Mouse (Mus musculus): ENCODE measurements around the gene Lhx5. TPM values are rescaled to one million over a fixed set of nuclear protein-coding genes. Genes with fewer than 3 reads are reported as not detected.

Gene Lhx5
- polyA plus RNA-seq, 1 experiment, result not detected

DNA sequence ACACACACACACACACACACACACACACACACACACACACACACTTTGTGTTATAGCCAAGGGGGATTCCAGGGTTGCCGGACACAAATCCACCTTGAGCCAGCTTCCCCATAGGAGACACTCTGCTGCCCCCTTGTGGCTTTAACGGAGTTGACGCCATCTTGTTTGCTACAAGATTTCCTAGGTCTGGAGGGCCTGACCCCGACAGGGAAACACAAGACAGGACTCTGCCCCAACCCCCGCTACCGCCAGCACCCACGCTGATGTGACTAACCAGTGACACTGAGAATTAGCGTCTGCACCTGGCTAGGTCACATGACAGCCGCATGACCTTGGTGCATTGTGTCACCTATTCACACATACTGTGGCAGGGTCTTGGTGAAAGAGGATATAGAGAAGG lies 26.1 kb downstream of the Lhx5 start:
- Histone ChIP-seq H3K9me3 (no peaks in the 10 kb centered on the region), H3K4me3 (replicated peaks) (peak overlapping the region; percentile 65), H3K4me1 (peaks cover 9% of the 10 kb centered on the region), H3K36me3 (replicated peaks; ENCODE audit: low read length) (no peaks in the 10 kb centered on the region), H3K27me3 (replicated peaks) (peaks cover 88% of the 10 kb centered on the region)
- TF ChIP-seq FLI1 (IDR thresholded peaks at IDR 0.05; ENCODE audit: low read length) (no peak), GATA1 (IDR thresholded peaks at IDR 0.05; ENCODE audit: borderline replicate concordance, low read length) (no peak)

DNA sequence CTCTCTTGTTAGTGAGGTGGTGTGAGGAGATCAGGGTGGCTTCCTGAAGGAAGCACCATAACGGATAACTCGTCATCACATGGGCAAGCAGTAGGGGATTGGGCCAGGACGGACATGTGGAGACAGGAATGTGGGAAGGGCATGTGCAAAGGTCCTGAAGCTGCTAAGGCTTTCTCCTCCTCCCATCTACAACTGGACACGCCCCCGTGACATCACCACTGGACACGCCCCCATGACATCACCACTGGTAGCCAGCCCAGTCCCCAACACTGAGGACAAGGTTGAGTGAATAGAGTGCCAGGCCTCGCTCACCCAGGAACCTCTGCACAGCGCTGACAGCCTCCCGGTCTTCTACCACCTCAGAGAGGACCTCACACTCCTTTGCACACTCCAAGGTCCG lies 27.6 kb downstream of the Lhx5 start:
- Histone ChIP-seq H3K9me3 (peaks cover 4% of the 10 kb centered on the region), H3K27me3 (replicated peaks) (peaks cover 88% of the 10 kb centered on the region), H3K36me3 (replicated peaks; ENCODE audit: low read length) (no peaks in the 10 kb centered on the region), H3K4me1 (peaks cover 9% of the 10 kb centered on the region), H3K4me3 (replicated peaks) (no peak overlapping the region)
- TF ChIP-seq FLI1 (IDR thresholded peaks at IDR 0.05; ENCODE audit: low read length), result no peak
- TF ChIP-seq GATA1 (IDR thresholded peaks at IDR 0.05; ENCODE audit: borderline replicate concordance, low read length), result no peak

DNA sequence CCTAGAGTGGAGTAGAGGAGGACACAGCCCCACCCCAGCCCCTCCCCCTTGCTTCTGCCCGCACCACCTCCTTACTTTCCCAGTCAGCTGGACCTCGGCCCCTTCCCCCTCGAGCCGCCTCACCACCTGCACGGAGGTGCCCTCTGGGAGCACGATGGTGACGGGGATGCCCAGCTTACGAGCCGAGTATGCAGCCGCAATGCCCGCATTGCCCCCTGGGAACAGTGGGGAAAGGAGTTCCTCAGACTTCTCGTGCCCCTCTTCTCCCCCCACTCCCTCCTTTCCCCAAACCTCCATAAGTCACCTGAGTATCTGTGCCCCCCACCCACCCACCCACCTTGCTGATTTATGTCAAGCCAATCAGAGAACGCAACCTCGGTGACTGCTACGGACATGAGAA lies 30.4 kb downstream of the Lhx5 start:
- Histone ChIP-seq H3K36me3 (replicated peaks; ENCODE audit: low read length) (no peaks in the 10 kb centered on the region), H3K9me3 (peaks cover 9% of the 10 kb centered on the region), H3K4me3 (replicated peaks) (no peak overlapping the region), H3K4me1 (peaks cover 26% of the 10 kb centered on the region), H3K27me3 (replicated peaks) (peaks cover 63% of the 10 kb centered on the region)
- TF ChIP-seq FLI1 (IDR thresholded peaks at IDR 0.05; ENCODE audit: low read length), result no peak
- no peak for TF ChIP-seq GATA1 (IDR thresholded peaks at IDR 0.05; ENCODE audit: borderline replicate concordance, low read length)

DNA sequence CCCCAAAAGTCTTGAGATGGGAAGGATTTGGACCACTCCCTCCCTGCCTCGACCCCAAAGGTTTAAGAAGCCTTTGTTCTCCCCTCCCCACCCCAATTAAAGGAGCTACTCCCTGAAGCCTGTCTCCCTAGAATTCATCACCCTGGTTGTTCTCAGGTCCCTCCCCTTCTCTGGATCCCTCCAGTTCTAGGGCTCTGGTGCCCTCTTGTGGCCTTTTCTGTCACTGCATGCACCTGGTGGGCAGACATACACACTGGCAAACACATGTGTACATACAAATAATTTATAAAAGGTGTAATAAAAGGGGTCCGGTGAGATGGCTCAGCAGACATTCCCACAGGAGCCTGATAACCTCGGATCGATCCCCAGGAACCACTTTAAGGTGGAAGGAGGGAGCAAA lies 32.8 kb downstream of the Lhx5 start:
- Histone ChIP-seq H3K9me3 (peaks cover 23% of the 10 kb centered on the region), H3K36me3 (replicated peaks; ENCODE audit: low read length) (no peaks in the 10 kb centered on the region), H3K4me1 (peaks cover 24% of the 10 kb centered on the region), H3K27me3 (replicated peaks) (peaks cover 58% of the 10 kb centered on the region), H3K4me3 (replicated peaks) (no peak overlapping the region)
- TF ChIP-seq FLI1 (IDR thresholded peaks at IDR 0.05; ENCODE audit: low read length) (no peak), GATA1 (IDR thresholded peaks at IDR 0.05; ENCODE audit: borderline replicate concordance, low read length) (no peak)

DNA sequence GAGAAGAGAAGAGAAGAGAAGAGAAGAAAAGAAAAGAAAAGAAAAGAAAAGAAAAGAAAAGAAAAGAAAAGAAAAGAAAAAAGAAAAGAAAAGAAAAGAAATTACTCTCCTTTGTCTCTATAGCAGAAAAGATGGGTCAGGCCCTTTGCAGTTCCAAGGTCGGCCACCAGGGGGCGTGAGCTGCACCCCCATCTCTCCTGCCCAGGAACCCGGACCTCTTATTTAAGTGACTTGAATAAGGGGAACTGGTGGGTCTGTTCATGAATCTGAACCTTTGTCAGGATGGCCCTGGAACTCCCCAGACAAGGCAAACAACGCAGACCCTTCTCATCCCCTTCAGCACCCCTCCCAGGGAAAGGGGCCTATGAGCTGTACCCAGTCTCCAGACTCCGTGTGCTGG lies 33.6 kb downstream of the Lhx5 start:
- no peak for TF ChIP-seq GATA1 (IDR thresholded peaks at IDR 0.05; ENCODE audit: borderline replicate concordance, low read length)
- TF ChIP-seq FLI1 (IDR thresholded peaks at IDR 0.05; ENCODE audit: low read length), result no peak
- Histone ChIP-seq H3K36me3 (replicated peaks; ENCODE audit: low read length) (no peaks in the 10 kb centered on the region), H3K4me1 (peaks cover 24% of the 10 kb centered on the region), H3K4me3 (replicated peaks) (no peak overlapping the region), H3K9me3 (peaks cover 23% of the 10 kb centered on the region), H3K27me3 (replicated peaks) (peaks cover 53% of the 10 kb centered on the region)

DNA sequence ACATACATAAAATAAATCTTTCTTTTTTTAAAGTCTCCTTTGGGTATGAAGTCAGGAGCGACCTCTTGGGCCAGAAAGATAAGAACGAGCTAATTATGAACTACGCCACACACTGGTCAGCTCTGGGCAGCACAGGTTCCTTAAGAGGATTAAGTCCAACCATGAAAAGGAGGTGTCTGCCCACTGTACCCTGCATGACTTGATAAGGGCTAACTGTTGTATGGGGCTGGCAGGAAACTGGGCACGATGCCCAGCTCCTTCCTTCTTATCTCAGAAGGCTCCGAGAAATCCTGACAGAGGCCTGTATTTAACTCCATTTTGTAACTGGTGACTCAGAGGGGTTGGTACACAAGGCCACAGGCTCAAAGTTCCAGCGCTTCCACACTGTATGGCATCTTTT lies 34.4 kb downstream of the Lhx5 start:
- TF ChIP-seq GATA1 (IDR thresholded peaks at IDR 0.05; ENCODE audit: borderline replicate concordance, low read length) (no peak), FLI1 (IDR thresholded peaks at IDR 0.05; ENCODE audit: low read length) (no peak)
- Histone ChIP-seq H3K36me3 (replicated peaks; ENCODE audit: low read length) (no peaks in the 10 kb centered on the region), H3K9me3 (peaks cover 23% of the 10 kb centered on the region), H3K4me1 (peaks cover 27% of the 10 kb centered on the region), H3K4me3 (replicated peaks) (peak overlapping the region; percentile 53), H3K27me3 (replicated peaks) (peaks cover 45% of the 10 kb centered on the region)

DNA sequence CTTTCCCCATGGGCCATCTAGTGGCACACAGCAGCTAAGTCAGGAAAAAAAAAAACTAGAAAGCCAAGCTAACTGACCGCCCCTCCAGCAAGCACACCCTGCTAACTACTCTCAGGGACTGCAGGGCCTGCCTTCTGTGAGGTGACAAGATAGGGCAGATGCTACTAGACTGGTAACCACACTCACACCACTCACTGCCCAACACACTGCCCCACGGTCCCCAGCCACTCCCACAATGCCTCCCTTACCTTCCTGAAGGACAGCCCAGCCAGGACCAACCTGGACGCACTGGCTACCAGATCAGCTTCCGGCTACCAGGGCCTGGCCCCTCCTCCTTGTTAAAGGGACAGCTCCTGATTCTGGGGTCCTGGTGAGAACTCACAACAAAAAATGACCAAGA lies 35.5 kb downstream of the Lhx5 start:
- Histone ChIP-seq H3K27me3 (replicated peaks) (peaks cover 43% of the 10 kb centered on the region), H3K4me3 (replicated peaks) (peak overlapping the region; percentile 35), H3K4me1 (peaks cover 33% of the 10 kb centered on the region), H3K9me3 (peaks cover 23% of the 10 kb centered on the region), H3K36me3 (replicated peaks; ENCODE audit: low read length) (no peaks in the 10 kb centered on the region)
- TF ChIP-seq FLI1 (IDR thresholded peaks at IDR 0.05; ENCODE audit: low read length) (no peak), GATA1 (IDR thresholded peaks at IDR 0.05; ENCODE audit: borderline replicate concordance, low read length) (no peak)

DNA sequence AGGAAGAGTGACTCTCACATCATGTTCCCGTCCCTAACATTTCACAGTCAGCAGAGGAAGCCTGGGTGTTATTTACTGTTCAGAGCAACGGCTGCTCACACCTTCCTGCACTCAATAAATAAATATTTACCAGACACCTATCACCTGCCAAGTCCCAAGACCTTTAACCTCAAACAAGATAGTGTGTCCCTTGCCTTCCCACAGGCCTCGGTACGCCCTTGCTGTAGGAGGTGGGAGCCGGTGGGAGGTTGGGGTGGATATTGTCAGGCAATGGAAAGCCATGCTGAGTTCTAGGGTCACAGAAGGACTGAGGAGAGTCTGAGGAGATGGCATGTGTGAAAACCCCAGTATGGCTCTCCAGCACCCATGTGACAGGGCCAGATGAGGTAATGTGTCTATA lies 36.8 kb downstream of the Lhx5 start:
- Histone ChIP-seq H3K4me3 (replicated peaks) (no peak overlapping the region), H3K36me3 (replicated peaks; ENCODE audit: low read length) (no peaks in the 10 kb centered on the region), H3K4me1 (peaks cover 33% of the 10 kb centered on the region), H3K9me3 (peaks cover 23% of the 10 kb centered on the region), H3K27me3 (replicated peaks) (peaks cover 41% of the 10 kb centered on the region)
- TF ChIP-seq FLI1 (IDR thresholded peaks at IDR 0.05; ENCODE audit: low read length) (no peak), GATA1 (IDR thresholded peaks at IDR 0.05; ENCODE audit: borderline replicate concordance, low read length) (no peak)

DNA sequence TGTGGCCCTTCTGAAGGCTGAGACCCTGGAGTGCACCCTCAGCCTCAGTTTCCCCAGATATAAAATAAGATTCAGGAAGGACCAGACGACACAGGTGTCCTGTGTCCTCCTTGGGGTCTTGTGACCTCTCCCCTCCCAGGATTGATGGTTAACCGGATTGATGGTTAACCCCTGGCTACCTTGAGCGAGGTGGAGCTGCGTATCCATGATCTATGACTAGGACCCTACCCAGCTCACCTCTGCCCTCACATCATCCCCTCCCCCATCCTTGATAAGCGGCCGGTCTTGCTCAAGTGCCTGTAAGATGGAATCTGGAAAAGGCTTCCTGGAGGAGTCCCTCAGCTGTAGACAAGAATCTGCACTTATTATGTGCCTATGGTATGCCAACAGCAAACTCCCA lies 37.3 kb downstream of the Lhx5 start:
- Histone ChIP-seq H3K36me3 (replicated peaks; ENCODE audit: low read length) (no peaks in the 10 kb centered on the region), H3K27me3 (replicated peaks) (peaks cover 41% of the 10 kb centered on the region), H3K4me3 (replicated peaks) (no peak overlapping the region), H3K4me1 (peaks cover 33% of the 10 kb centered on the region), H3K9me3 (peaks cover 22% of the 10 kb centered on the region)
- no peak for TF ChIP-seq FLI1 (IDR thresholded peaks at IDR 0.05; ENCODE audit: low read length)
- TF ChIP-seq GATA1 (IDR thresholded peaks at IDR 0.05; ENCODE audit: borderline replicate concordance, low read length), result no peak

DNA sequence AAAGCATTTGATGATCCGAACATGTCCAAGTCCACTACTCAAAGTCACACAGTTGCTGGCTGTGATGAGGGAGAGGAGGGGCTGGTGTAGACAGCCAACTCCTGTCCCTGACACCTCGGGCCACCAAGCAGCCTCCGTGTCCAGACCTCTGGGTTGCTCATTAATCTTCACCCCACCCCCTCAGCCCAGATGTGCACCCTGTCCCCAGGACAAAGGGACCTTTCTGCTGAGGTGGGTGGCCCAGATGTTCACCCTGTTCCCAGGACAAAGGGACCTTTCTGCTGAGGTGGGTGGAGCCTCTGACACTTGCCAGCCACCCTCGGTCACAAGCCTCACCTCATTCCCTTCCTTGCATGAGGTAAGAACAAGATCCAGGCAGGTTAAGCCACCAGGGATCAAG lies 40.0 kb downstream of the Lhx5 start:
- Histone ChIP-seq H3K36me3 (replicated peaks; ENCODE audit: low read length) (no peaks in the 10 kb centered on the region), H3K9me3 (peaks cover 14% of the 10 kb centered on the region), H3K27me3 (replicated peaks) (peaks cover 60% of the 10 kb centered on the region), H3K4me3 (replicated peaks) (no peak overlapping the region), H3K4me1 (peaks cover 26% of the 10 kb centered on the region)
- TF ChIP-seq FLI1 (IDR thresholded peaks at IDR 0.05; ENCODE audit: low read length) (no peak), GATA1 (IDR thresholded peaks at IDR 0.05; ENCODE audit: borderline replicate concordance, low read length) (no peak)

DNA sequence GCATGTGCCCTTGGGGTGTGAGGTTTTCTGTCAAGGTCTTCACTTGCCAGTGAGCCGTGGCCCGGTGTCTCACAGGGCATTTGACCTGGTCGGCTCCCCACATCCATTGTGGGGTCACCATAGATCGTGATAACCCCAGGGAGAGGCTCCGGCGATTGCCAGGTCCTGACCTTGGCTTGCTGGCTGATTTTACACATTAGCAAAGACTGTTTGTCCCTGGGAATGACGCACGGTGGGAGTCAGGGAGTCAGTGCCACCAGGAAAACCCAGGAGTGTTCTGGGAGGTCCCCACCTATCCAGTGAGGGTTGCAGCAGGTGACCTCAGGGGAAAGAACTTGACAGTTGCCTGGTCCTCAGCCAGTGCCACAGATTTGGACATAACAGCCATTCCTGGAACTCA lies 41.3 kb downstream of the Lhx5 start, which contains the start of gene Sdsl:
TSS of gene Sdsl (minus strand) at position 41 of the 400 bp plus-strand sequence.
- Histone ChIP-seq H3K36me3 (replicated peaks; ENCODE audit: low read length) (no peaks in the 10 kb centered on the region), H3K4me3 (replicated peaks) (no peak within 1 kb of the TSS), H3K4me1 (peaks cover 17% of the 10 kb centered on the region), H3K9me3 (peaks cover 14% of the 10 kb centered on the region), H3K27me3 (replicated peaks) (peaks cover 69% of the 10 kb centered on the region)
- TF ChIP-seq FLI1 (IDR thresholded peaks at IDR 0.05; ENCODE audit: low read length) (no peak), GATA1 (IDR thresholded peaks at IDR 0.05; ENCODE audit: borderline replicate concordance, low read length) (no peak)
